Mouse (Mus musculus): ENCODE results near the gene Slc25a44. TPM values are rescaled to one million over a fixed set of nuclear protein-coding genes. Genes with fewer than 3 reads are reported as not detected.

The Slc25a44 gene
- 41.1 and 42.3 TPM in 2 replicates for polyA plus RNA-seq (2021; fragmentation: Nextera tagmentation)
- long read RNA-seq, experiment 1, transcript Slc25a44-202 (3 exons, 3,418 nt), result minor isoform, 12 of 262 reads
- long read RNA-seq, experiment 1, transcript Slc25a44-204 (4 exons, 3,504 nt), result minor isoform, 7 of 262 reads
- long read RNA-seq, experiment 1, transcript Slc25a44-201 (4 exons, 3,577 nt), result major isoform, 144 of 262 reads
- long read RNA-seq, experiment 1, transcript Slc25a44-203 (4 exons, 3,429 nt), result minor isoform, 26 of 262 reads
- long read RNA-seq, experiment 1, partial matches to known transcripts, result 61 of 262 reads
- long read RNA-seq, experiment 1, other reads (novel, unspliced or antisense), result 12 of 262 reads
- long read RNA-seq, experiment 2, transcript Slc25a44-201 (4 exons, 3,577 nt), result major isoform, 23 of 67 reads
- long read RNA-seq, experiment 2, transcript Slc25a44-203 (4 exons, 3,429 nt), result minor isoform, 7 of 67 reads
- long read RNA-seq, experiment 2, partial matches to known transcripts, result 2 of 67 reads
- long read RNA-seq, experiment 2, other reads (novel, unspliced or antisense), result 32 of 67 reads

DNA sequence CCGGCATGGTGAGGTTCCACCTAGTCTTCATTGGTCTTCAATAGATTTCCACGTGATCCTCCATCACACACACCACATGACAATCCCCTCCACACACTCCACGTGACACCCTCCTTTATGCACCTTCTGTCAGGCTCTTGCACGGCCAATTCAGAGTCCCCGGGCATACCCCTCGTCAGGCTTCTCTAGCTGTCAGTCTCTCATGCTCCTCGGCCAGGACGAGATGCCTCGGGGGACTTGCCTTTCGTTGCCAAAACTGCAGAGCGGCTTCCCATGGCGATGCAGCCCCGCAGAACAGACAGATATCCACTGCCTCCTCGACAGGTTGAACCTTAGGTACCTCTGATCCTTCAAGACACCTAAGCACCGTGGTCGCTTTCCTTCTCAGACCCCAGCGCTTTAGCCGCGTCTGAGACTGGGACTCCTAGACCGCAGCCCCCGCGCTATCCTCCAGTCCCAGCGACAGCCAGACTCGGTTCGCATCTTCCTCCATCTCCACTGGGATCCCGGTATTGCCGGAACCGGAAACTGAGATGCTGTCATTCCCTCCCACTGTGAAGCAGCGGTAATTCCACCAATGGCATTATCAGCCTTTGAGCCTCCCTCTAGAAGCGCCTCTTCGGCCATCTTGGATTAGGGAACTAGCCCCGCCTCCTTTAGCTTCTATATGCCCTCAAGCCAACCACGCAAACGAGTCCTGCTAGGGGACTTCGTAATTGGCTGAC lies at the start of gene Slc25a44:
Gene Slc25a44 (minus strand): TSS at position 535 of the 725 bp plus-strand sequence.

GRCm38 (mm10) chr3:88460983-88461696 lies 36.2 kb upstream of the Slc25a44 start, which contains the start of gene Sema4a:
Sema4a (minus strand) TSS chr3:88461182.

GRCm38 (mm10) chr3:88409741-88410644 lies 14.9 kb downstream of the Slc25a44 start, which contains the start of gene Pmf1:
Pmf1 (minus strand) TSS chr3:88410331.

DNA sequence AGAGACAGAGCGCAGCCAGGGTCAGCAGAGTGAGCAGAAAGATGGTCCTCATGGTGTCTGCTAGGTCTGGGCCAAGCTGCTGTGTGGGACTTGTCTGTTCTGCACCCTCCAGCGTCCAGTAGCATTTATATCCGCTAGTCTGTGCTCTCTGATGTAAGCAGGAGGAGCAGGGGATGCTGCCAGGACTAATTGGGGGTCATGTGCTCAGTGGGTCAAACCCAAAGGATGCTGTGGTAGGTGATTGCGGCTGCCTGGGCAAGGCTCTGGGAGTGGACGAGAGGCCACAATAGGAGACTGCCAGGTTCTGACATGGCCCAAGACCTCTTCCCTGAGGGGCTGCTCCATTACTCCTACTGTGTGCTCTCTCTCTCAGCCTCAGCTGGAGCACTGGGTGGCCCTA lies 40.6 kb downstream of the Slc25a44 start, which contains the start of gene Bglap:
Gene Bglap (minus strand): TSS at position 101 of the 400 bp plus-strand sequence.

GRCm38 (mm10) chr3:88378599-88378998 lies 46.3 kb downstream of the Slc25a44 start, which contains the start of gene Bglap2:
Bglap2 (minus strand) TSS chr3:88378699.

GRCm38 (mm10) chr3:88372643-88373042 lies 52.3 kb downstream of the Slc25a44 start, which contains the start of gene Bglap3:
Bglap3 (minus strand) TSS chr3:88372743.

GRCm38 (mm10) chr3:88364337-88364736 lies 60.6 kb downstream of the Slc25a44 start, which contains the start of gene Paqr6:
Paqr6 (plus strand) TSS chr3:88364584.

Other genes with a start within 250 kb of the Slc25a44 start
- not detected in 2 replicates for gene Rhbg, start 170.4 kb downstream of the Slc25a44 start, polyA plus RNA-seq (2021; fragmentation: Nextera tagmentation)
- not detected in 2 replicates for gene Gm38392, start 137.9 kb downstream of the Slc25a44 start, polyA plus RNA-seq (2021; fragmentation: Nextera tagmentation)
- gene Tsacc, start 128.1 kb downstream of the Slc25a44 start, polyA plus RNA-seq (2021; fragmentation: Nextera tagmentation), result 4.4 and 5.3 TPM in 2 replicates
- 165 and 195 TPM in 2 replicates for gene Cct3, start 128.0 kb downstream of the Slc25a44 start, polyA plus RNA-seq (2021; fragmentation: Nextera tagmentation)
- 143 and 151 TPM in 2 replicates for gene Glmp, start 100.1 kb downstream of the Slc25a44 start, polyA plus RNA-seq (2021; fragmentation: Nextera tagmentation)
- gene Tmem79, start 89.0 kb downstream of the Slc25a44 start, polyA plus RNA-seq (2021; fragmentation: Nextera tagmentation), result 2.0 and 2.1 TPM in 2 replicates
- 8.0 and 9.2 TPM in 2 replicates for gene Smg5, start 88.9 kb downstream of the Slc25a44 start, polyA plus RNA-seq (2021; fragmentation: Nextera tagmentation)
- 11.8 and 12.5 TPM in 2 replicates for gene Paqr6, start 60.6 kb downstream of the Slc25a44 start, polyA plus RNA-seq (2021; fragmentation: Nextera tagmentation)
- gene Bglap3, start 52.4 kb downstream of the Slc25a44 start, polyA plus RNA-seq (2021; fragmentation: Nextera tagmentation), result 0.42 and 0.59 TPM in 2 replicates
- 1.0 and 1.1 TPM in 2 replicates for gene Bglap2, start 46.4 kb downstream of the Slc25a44 start, polyA plus RNA-seq (2021; fragmentation: Nextera tagmentation)
- not detected in 2 replicates for gene Bglap, start 40.7 kb downstream of the Slc25a44 start, polyA plus RNA-seq (2021; fragmentation: Nextera tagmentation)
- gene Pmf1, start 14.8 kb downstream of the Slc25a44 start, polyA plus RNA-seq (2021; fragmentation: Nextera tagmentation), result 7.3 and 9.7 TPM in 2 replicates
- 14.1 and 17.3 TPM in 2 replicates for gene Sema4a, start 36.0 kb upstream of the Slc25a44 start, polyA plus RNA-seq (2021; fragmentation: Nextera tagmentation)
- gene Lmna, start 84.8 kb upstream of the Slc25a44 start, polyA plus RNA-seq (2021; fragmentation: Nextera tagmentation), result 51.8 and 54.5 TPM in 2 replicates
- gene Mex3a, start 107.3 kb upstream of the Slc25a44 start, polyA plus RNA-seq (2021; fragmentation: Nextera tagmentation), result 0.29 and 0.49 TPM in 2 replicates
- gene Rab25, start 123.2 kb upstream of the Slc25a44 start, polyA plus RNA-seq (2021; fragmentation: Nextera tagmentation), result not detected in 2 replicates
- gene Lamtor2, start 127.9 kb upstream of the Slc25a44 start, polyA plus RNA-seq (2021; fragmentation: Nextera tagmentation), result 138 and 243 TPM in 2 replicates
- gene Ubqln4, start 128.6 kb upstream of the Slc25a44 start, polyA plus RNA-seq (2021; fragmentation: Nextera tagmentation), result 15.4 and 27.8 TPM in 2 replicates
- 189 and 202 TPM in 2 replicates for gene Ssr2, start 150.7 kb upstream of the Slc25a44 start, polyA plus RNA-seq (2021; fragmentation: Nextera tagmentation)
- gene Arhgef2, start 180.8 kb upstream of the Slc25a44 start, polyA plus RNA-seq (2021; fragmentation: Nextera tagmentation), result 48.6 and 53.4 TPM in 2 replicates
- gene Rxfp4, start 228.0 kb upstream of the Slc25a44 start, polyA plus RNA-seq (2021; fragmentation: Nextera tagmentation), result not detected in 2 replicates

Measured in left cerebral cortex, adult 6 months (tissue).